Mouse (Mus musculus): ENCODE measurements around the gene Khdc3.

- TF ChIP-seq POLR2A (IDR thresholded peaks at IDR 0.05; ENCODE audit: insufficient read depth, low read depth, low read length) = no peak
- TF ChIP-seq CTCF (IDR thresholded peaks at IDR 0.05) = no peak
Observed at GRCm38 (mm10) chr9:73094580-73094979, 7.1 kb upstream of the Khdc3 start.

Data from heart, adult 2 months (tissue).